Mouse (Mus musculus) kidney, embryonic 14.5 days (tissue): ENCODE measurements around the gene Cetn4. TPM values are rescaled to one million over a fixed set of nuclear protein-coding genes. Genes with fewer than 3 reads are reported as not detected.

Experiments used
- ATAC-seq: fragments of 200-750 bp; cut with Nextera tagmentation; 2 replicates; pipeline ENCODE4 v1.8.0; 2017; ENCODE audit warnings: moderate number of reproducible peaks, mild to moderate bottlenecking, moderate TSS enrichment, moderate library complexity; ENCODE audit not compliant: low FRiP score, low TSS enrichment
- H3K27ac ChIP-seq: fragments of 300-500 bp; sonication (generic); 2 replicates; pipeline ENCODE4 v1.5.1; 2014; ENCODE audit warnings: low read depth, mild to moderate bottlenecking, low read length, moderate library complexity, mixed read lengths
- H3K27me3 ChIP-seq: fragments of 300-500 bp; sonication (generic); 2 replicates; pipeline ENCODE4 v1.6.1; 2014; ENCODE audit warnings: mild to moderate bottlenecking, low read length; ENCODE audit not compliant: control insufficient read depth, insufficient read depth
- H3K36me3 ChIP-seq: fragments of 300-500 bp; sonication (generic); 2 replicates; pipeline ENCODE4 v1.6.1; 2014; ENCODE audit warnings: low read length, mixed read lengths; ENCODE audit not compliant: control insufficient read depth, insufficient read depth
- H3K4me1 ChIP-seq: fragments of 300-500 bp; sonication (generic); 2 replicates; pipeline ENCODE4 v1.6.1; 2014; ENCODE audit warnings: low read length, mixed read lengths; ENCODE audit not compliant: control insufficient read depth, insufficient read depth
- H3K4me2 ChIP-seq: fragments of 300-500 bp; sonication (generic); replicated peaks from 2 replicates; pipeline ENCODE4 v1.6.1; 2014; ENCODE audit warnings: low read depth, mild to moderate bottlenecking, low read length
- H3K4me3 ChIP-seq: fragments of 300-500 bp; sonication (generic); 2 replicates; pipeline ENCODE4 v1.5.1; 2014; ENCODE audit warnings: mild to moderate bottlenecking, low read length
- H3K9ac ChIP-seq: fragments of 300-500 bp; sonication (generic); 2 replicates; pipeline ENCODE4 v1.6.1; 2014; ENCODE audit warnings: low read depth, mild to moderate bottlenecking, low read length, moderate library complexity
- H3K9me3 ChIP-seq: fragments of 300-500 bp; sonication (generic); 2 replicates; pipeline ENCODE4 v1.6.1; 2016; ENCODE audit warnings: low read length; ENCODE audit not compliant: control insufficient read depth
- WGBS: fragments of 180-500 bp; shearing (Covaris S2); extraction: QIAGEN DNeasy Blood & Tissue Kit; methylation state at CpG from one replicate; pipeline ENCODE4 v1.1.7; 2014; 5-methylcytosine and 5-hydroxymethylcytosine counted together
- polyA plus RNA-seq: library from polyadenylated mRNA; unstranded; fragments of >200 nt; fragmentation: Nextera tagmentation; extraction: Ambion mirVana; gene quantifications from 2 replicates; pipeline ENCODE4 v1.2.1, GENCODE M21; 2014

Cetn4 gene
- polyA plus RNA-seq, 1 experiment from 2014 or later = 1.2 TPM

DNA sequence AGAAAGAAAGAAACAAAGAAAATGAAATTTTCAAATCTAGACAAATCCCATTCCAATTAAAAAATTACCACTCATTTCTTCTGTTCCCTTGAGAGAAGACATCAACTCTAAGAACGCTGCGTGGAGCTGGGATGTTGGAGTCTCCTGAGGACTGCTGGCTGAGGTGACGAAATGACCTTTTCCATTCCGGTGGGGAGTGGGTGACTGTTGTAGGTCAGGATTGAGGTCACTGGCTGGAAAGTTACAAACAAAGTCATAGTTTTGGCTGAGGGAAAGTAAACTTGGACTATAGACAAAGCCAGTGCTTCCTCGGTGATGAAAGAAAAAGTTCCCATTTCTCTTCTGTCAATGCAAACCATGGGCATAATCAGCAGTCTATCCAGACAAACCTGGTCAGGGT lies 30.3 kb upstream of the Cetn4 start:
- H3K9ac ChIP-seq = no peak overlapping the region
- H3K27ac ChIP-seq = no peak overlapping the region
- H3K4me3 ChIP-seq = no peak overlapping the region
- 61% methylated on average over 5 of the region's 5 CpGs for WGBS
- no peaks in the 10 kb centered on the region for H3K36me3 ChIP-seq
- no peak for ATAC-seq
- no peak overlapping the region for H3K4me2 ChIP-seq
- H3K9me3 ChIP-seq = no peaks in the 10 kb centered on the region
- H3K4me1 ChIP-seq = peaks cover 2% of the 10 kb centered on the region; the same call in 1 of the 2 replicates
- no peaks in the 10 kb centered on the region for H3K27me3 ChIP-seq

DNA sequence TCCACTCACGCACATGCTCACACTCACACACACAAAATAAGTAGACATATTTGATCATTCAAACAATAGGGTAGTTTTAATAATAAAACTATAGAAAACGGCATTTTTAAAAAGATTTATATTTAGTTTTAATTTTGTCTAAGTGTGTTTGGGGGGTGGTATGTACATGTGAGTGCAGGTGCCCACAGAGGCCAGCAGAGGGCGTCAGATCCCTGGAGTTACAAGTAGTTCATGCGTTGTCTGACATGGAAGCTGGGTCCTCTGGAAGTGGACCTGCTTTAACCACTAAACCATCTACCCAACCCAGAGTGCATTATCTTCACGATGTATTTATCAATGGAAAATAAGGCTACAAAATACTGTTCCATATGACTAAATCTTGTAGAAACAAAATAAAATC lies 28.6 kb upstream of the Cetn4 start:
- Histone ChIP-seq H3K36me3 (no peaks in the 10 kb centered on the region), H3K27me3 (no peaks in the 10 kb centered on the region), H3K9me3 (no peaks in the 10 kb centered on the region), H3K27ac (no peak overlapping the region), H3K4me1 (no peaks in the 10 kb centered on the region), H3K4me3 (no peak overlapping the region), H3K9ac (no peak overlapping the region), H3K4me2 (no peak overlapping the region)
- 68% methylated on average over 5 of the region's 5 CpGs for WGBS
- no peak for ATAC-seq

DNA sequence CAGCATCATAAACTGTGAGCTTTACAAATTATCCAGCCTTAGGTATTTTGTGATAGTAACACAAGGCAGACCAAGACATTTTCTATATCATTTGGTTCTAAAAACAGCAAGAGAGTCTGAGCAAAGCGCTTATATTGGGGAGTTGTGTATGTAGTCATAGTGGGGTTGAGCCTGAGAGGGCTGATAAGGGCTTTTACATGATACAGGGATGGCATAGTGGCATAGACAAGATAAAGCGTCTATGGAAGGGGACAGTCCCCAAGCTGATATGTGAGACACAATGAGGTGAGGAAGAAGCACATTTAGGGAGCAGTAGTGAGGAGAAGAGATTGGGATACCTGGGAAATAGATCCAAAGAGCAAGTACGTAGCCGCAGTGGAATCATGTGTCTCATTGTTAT lies 21.5 kb upstream of the Cetn4 start:
- no peaks in the 10 kb centered on the region for H3K27me3 ChIP-seq
- H3K9ac ChIP-seq = no peak overlapping the region
- no peak overlapping the region for H3K4me3 ChIP-seq
- 94% methylated on average over 4 of the region's 4 CpGs for WGBS
- no peak for ATAC-seq
- no peaks in the 10 kb centered on the region for H3K36me3 ChIP-seq
- no peaks in the 10 kb centered on the region for H3K9me3 ChIP-seq
- H3K27ac ChIP-seq = no peak overlapping the region
- H3K4me2 ChIP-seq = no peak overlapping the region
- H3K4me1 ChIP-seq = no peaks in the 10 kb centered on the region

DNA sequence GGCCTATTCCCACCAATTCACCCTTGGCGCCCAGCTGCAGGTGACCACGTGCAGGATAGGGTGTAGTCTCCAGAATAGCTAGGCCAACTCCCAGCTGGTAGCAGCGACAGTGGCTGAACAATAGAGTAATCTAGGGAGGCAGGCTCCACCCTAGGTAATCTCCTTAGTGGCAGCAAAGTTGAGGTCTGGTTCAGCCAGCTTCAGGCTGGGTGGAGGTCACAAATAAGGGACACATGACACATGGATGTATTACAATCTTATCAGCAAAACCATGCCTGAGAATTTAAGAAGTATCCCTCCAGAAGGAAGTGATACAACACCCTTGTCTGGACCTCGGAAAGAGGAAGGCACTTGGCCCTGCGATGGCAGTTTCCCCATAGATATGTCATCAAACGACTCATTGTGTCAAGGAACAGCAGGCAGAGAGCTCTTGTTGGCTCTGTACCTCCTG lies 19.5 kb upstream of the Cetn4 start:
- Histone ChIP-seq H3K9me3 (no peaks in the 10 kb centered on the region), H3K4me3 (no peak overlapping the region), H3K36me3 (no peaks in the 10 kb centered on the region), H3K9ac (no peak overlapping the region), H3K4me2 (no peak overlapping the region), H3K27me3 (no peaks in the 10 kb centered on the region), H3K27ac (no peak overlapping the region), H3K4me1 (no peaks in the 10 kb centered on the region)
- WGBS = 75% methylated on average over 6 of the region's 6 CpGs
- ATAC-seq = no peak

DNA sequence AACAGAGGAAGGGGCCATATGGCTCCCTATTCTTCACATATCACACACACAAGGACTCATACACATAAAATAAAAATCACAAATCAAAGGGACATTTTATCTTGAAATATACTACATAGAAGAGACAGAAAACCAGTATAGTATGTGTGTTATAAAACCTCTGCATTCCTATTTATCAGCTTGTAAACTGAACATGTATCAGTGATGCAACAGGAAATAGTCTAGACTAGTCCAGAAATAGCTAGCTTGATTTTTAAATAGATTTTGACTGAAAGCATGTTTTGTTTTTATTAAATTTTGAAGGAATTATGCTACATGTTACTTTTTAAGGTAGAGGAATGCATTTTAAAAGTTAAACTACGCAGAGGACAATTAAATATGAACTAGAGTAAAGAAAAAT lies 17.5 kb upstream of the Cetn4 start:
- ATAC-seq = no peak
- WGBS = 88% methylated on average over 1 of the region's 1 CpGs
- Histone ChIP-seq H3K4me1 (no peaks in the 10 kb centered on the region), H3K4me2 (no peak overlapping the region), H3K27me3 (no peaks in the 10 kb centered on the region), H3K27ac (no peak overlapping the region), H3K36me3 (no peaks in the 10 kb centered on the region), H3K4me3 (no peak overlapping the region), H3K9ac (no peak overlapping the region), H3K9me3 (no peaks in the 10 kb centered on the region)

DNA sequence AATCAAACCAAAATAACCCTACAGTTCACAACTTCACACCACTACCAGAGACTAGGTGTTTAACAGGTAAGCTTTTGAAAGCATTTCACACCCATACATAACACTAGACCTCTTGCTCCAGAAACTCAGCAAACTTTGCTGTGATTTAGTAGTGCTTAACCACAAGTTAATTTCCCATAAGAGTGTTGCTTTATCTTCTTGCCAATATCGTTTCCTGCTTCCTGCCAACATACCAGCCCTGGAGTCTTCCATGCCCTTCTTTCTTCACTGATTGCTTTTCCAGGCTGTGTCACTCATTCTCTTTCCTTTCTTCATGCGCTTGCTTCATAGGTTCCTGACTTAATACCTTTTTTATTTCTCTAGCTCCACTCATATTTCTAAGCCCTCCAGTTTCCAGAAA lies 16.0 kb upstream of the Cetn4 start:
- no peaks in the 10 kb centered on the region for H3K36me3 ChIP-seq
- ATAC-seq = no peak
- H3K9me3 ChIP-seq = no peaks in the 10 kb centered on the region
- no peak overlapping the region for H3K4me3 ChIP-seq
- no peak overlapping the region for H3K27ac ChIP-seq
- H3K9ac ChIP-seq = no peak overlapping the region
- H3K4me2 ChIP-seq = no peak overlapping the region
- H3K27me3 ChIP-seq = no peaks in the 10 kb centered on the region
- 82% methylated on average over 2 of the region's 2 CpGs for WGBS
- H3K4me1 ChIP-seq = no peaks in the 10 kb centered on the region

DNA sequence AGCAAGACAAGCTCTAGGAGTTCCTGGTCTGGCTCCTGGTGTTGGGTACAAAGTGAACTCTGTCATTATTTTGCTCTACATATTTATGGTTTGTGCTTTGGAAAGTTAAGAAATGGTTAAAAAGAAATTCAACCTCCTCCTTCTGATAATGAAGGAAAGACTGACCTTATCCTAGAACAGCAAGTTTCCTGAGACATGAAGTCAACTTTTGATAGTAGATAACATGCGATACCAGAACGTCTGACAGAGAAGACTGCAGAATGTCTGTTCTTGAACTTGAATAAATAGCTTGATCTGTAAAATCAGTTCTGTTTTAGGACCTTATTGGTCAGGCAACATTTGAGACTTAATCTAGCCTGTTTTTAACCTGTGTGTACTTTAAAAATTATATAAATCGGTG lies 14.1 kb upstream of the Cetn4 start:
- H3K9ac ChIP-seq = no peak overlapping the region
- H3K36me3 ChIP-seq = no peaks in the 10 kb centered on the region
- no peak overlapping the region for H3K4me3 ChIP-seq
- H3K27ac ChIP-seq = no peak overlapping the region
- H3K4me2 ChIP-seq = no peak overlapping the region
- no peaks in the 10 kb centered on the region for H3K4me1 ChIP-seq
- H3K9me3 ChIP-seq = no peaks in the 10 kb centered on the region
- no peak for ATAC-seq
- 85% methylated on average over 3 of the region's 3 CpGs for WGBS
- no peaks in the 10 kb centered on the region for H3K27me3 ChIP-seq

DNA sequence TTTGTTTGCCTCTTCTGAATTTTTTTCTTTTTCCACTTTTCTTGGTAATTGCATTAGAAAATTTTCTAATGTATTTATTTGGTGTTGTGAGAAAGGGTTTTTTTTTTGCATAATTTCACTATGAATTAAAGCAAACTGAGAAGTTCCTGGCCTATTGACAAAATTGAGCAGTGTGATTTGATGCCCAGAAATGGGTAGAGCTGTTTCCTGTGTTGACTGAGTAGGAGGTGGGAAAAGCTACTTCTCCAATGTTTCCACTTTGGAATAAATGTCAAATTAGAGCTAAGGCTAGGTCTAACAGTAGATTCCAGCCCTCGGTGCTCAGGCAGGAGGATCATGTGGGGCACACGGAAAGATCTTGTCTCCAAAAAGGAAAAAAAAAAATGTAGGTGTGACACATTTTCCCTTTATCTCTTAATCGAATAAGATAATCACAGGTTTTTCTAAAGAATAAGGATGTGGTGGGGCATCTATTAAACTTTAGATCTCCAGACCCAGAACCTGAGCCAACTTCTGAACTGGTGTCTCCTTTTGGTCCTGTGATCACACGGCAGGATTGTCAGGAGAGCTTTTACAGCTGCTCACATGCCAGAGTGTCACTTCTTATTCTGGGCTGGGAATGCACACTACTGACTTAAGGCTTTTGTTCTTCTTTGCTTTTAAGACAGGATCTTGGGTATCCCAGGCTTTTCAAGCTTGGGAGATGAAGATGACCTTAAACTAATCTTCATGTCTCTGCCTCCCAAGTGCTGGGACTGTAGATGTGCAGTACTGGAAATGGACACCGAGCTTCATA lies 13.0 kb upstream of the Cetn4 start:
- Histone ChIP-seq H3K27me3 (no peaks in the 10 kb centered on the region), H3K27ac (no peak overlapping the region), H3K4me3 (no peak overlapping the region), H3K4me1 (no peaks in the 10 kb centered on the region), H3K4me2 (no peak overlapping the region), H3K9ac (no peak overlapping the region), H3K9me3 (no peaks in the 10 kb centered on the region), H3K36me3 (no peaks in the 10 kb centered on the region)
- 71% methylated on average over 5 of the region's 5 CpGs for WGBS
- no peak for ATAC-seq

DNA sequence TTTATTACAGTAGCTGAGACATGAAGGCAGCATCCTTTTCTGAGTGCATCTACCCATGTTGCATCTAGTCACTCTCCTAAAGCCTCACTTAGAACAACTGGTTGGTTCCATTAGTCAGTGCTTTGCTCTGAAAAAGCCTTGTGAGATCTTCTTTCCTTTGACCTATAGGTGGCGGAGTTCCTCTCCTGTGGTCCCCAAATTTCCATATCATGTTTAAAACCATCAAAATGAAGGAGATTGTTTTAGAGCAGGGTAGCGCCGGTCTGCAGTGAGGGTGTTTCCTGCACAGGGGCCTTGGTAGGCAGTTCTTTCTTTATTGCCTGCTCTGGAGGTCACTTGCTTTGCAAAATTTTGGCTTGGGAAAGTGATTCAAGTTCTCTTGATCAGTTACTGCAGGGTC lies 11.8 kb upstream of the Cetn4 start:
- no peaks in the 10 kb centered on the region for H3K4me1 ChIP-seq
- H3K27me3 ChIP-seq = no peaks in the 10 kb centered on the region
- no peaks in the 10 kb centered on the region for H3K9me3 ChIP-seq
- H3K4me2 ChIP-seq = no peak overlapping the region
- no peak overlapping the region for H3K27ac ChIP-seq
- 34% methylated on average over 3 of the region's 3 CpGs for whole genome bisulfite sequencing
- no peak for ATAC-seq
- H3K36me3 ChIP-seq = peaks cover 7% of the 10 kb centered on the region; the same call in 1 of the 2 replicates
- no peak overlapping the region for H3K4me3 ChIP-seq
- H3K9ac ChIP-seq = no peak overlapping the region
